Mouse (Mus musculus): ENCODE results near the gene Mapk14. TPM values are rescaled to one million over a fixed set of nuclear protein-coding genes. Genes with fewer than 3 reads are reported as not detected.

Mapk14 gene
- polyA plus RNA-seq, 1 experiment, result 121 TPM

GRCm38 (mm10) chr17:28696641-28697040 is 5.5 kb downstream of the Mapk14 start:
- Histone ChIP-seq H3K27ac (ENCODE audit: control insufficient read depth, insufficient read depth, low read length) (no peak overlapping the region), H3K4me1 (replicated peaks; ENCODE audit: control insufficient read depth, insufficient read depth, low read length) (peaks cover 21% of the 10 kb centered on the region), H3K27me3 (ENCODE audit: control insufficient read depth, insufficient read depth, low read length) (no peaks in the 10 kb centered on the region), H3K36me3 (ENCODE audit: control insufficient read depth, insufficient read depth, low read length) (no peaks in the 10 kb centered on the region), H3K4me3 (ENCODE audit: control insufficient read depth, insufficient read depth, low read length) (no peak overlapping the region)
- no peak for TF ChIP-seq CTCF (IDR thresholded peaks at IDR 0.05; ENCODE audit: borderline replicate concordance, control insufficient read depth, extremely low read depth, insufficient read depth, low read length, poor library complexity)
- no peak for DNase-seq
- WGBS, result 48% methylated on average over 2 of the region's 2 CpGs

GRCm38 (mm10) chr17:28697290-28698195 is 6.4 kb downstream of the Mapk14 start:
- peak; percentile 14 for DNase-seq
- TF ChIP-seq POLR2A (IDR thresholded peaks at IDR 0.05; ENCODE audit: control insufficient read depth, extremely low read depth, insufficient read depth, low read length, poor library complexity) (no peak), CTCF (IDR thresholded peaks at IDR 0.05; ENCODE audit: borderline replicate concordance, control insufficient read depth, extremely low read depth, insufficient read depth, low read length, poor library complexity) (no peak)
- Histone ChIP-seq H3K36me3 (ENCODE audit: control insufficient read depth, insufficient read depth, low read length) (no peaks in the 10 kb centered on the region), H3K27ac (ENCODE audit: control insufficient read depth, insufficient read depth, low read length) (peak overlapping the region; percentile 36; the same call in 1 of the 2 replicates), H3K4me1 (replicated peaks; ENCODE audit: control insufficient read depth, insufficient read depth, low read length) (peaks cover 23% of the 10 kb centered on the region), H3K4me3 (ENCODE audit: control insufficient read depth, insufficient read depth, low read length) (no peak overlapping the region), H3K27me3 (ENCODE audit: control insufficient read depth, insufficient read depth, low read length) (no peaks in the 10 kb centered on the region)
- WGBS, result 47% methylated on average over 13 of the region's 13 CpGs

- H3K4me1 ChIP-seq (replicated peaks; ENCODE audit: control insufficient read depth, insufficient read depth, low read length), result peaks cover 23% of the 10 kb centered on the region
- H3K27ac ChIP-seq (ENCODE audit: control insufficient read depth, insufficient read depth, low read length), result no peak overlapping the region
- H3K4me3 ChIP-seq (ENCODE audit: control insufficient read depth, insufficient read depth, low read length), result no peak overlapping the region
Observed at GRCm38 (mm10) chr17:28698245-28698644, 7.1 kb downstream of the Mapk14 start.

GRCm38 (mm10) chr17:28698672-28699071 is 7.5 kb downstream of the Mapk14 start:
- H3K27me3 ChIP-seq (ENCODE audit: control insufficient read depth, insufficient read depth, low read length), result no peaks in the 10 kb centered on the region
- WGBS, result 47% methylated on average over 2 of the region's 2 CpGs
- no peak for DNase-seq
- no peak overlapping the region for H3K27ac ChIP-seq (ENCODE audit: control insufficient read depth, insufficient read depth, low read length)
- H3K4me3 ChIP-seq (ENCODE audit: control insufficient read depth, insufficient read depth, low read length), result no peak overlapping the region
- no peaks in the 10 kb centered on the region for H3K36me3 ChIP-seq (ENCODE audit: control insufficient read depth, insufficient read depth, low read length)
- peaks cover 20% of the 10 kb centered on the region for H3K4me1 ChIP-seq (replicated peaks; ENCODE audit: control insufficient read depth, insufficient read depth, low read length)
- no peak for TF ChIP-seq CTCF (IDR thresholded peaks at IDR 0.05; ENCODE audit: borderline replicate concordance, control insufficient read depth, extremely low read depth, insufficient read depth, low read length, poor library complexity)
- TF ChIP-seq POLR2A (IDR thresholded peaks at IDR 0.05; ENCODE audit: control insufficient read depth, extremely low read depth, insufficient read depth, low read length, poor library complexity), result no peak

More at GRCm38 (mm10) chr17:28698245-28698644, 7.1 kb downstream of the Mapk14 start:
- DNase-seq, result no peak
- TF ChIP-seq POLR2A (IDR thresholded peaks at IDR 0.05; ENCODE audit: control insufficient read depth, extremely low read depth, insufficient read depth, low read length, poor library complexity) (no peak), CTCF (IDR thresholded peaks at IDR 0.05; ENCODE audit: borderline replicate concordance, control insufficient read depth, extremely low read depth, insufficient read depth, low read length, poor library complexity) (no peak)
- WGBS, result 76% methylated on average over 4 of the region's 4 CpGs
- Histone ChIP-seq H3K27me3 (ENCODE audit: control insufficient read depth, insufficient read depth, low read length) (no peaks in the 10 kb centered on the region), H3K36me3 (ENCODE audit: control insufficient read depth, insufficient read depth, low read length) (no peaks in the 10 kb centered on the region)

- H3K4me3 ChIP-seq (ENCODE audit: control insufficient read depth, insufficient read depth, low read length), result no peak overlapping the region
- H3K27me3 ChIP-seq (ENCODE audit: control insufficient read depth, insufficient read depth, low read length), result no peaks in the 10 kb centered on the region
- no peak overlapping the region for H3K27ac ChIP-seq (ENCODE audit: control insufficient read depth, insufficient read depth, low read length)
- 12% methylated on average over 7 of the region's 7 CpGs for WGBS
- no peaks in the 10 kb centered on the region for H3K36me3 ChIP-seq (ENCODE audit: control insufficient read depth, insufficient read depth, low read length)
- DNase-seq, result no peak
- H3K4me1 ChIP-seq (replicated peaks; ENCODE audit: control insufficient read depth, insufficient read depth, low read length), result peaks cover 18% of the 10 kb centered on the region
- TF ChIP-seq POLR2A (IDR thresholded peaks at IDR 0.05; ENCODE audit: control insufficient read depth, extremely low read depth, insufficient read depth, low read length, poor library complexity), result no peak
- no peak for TF ChIP-seq CTCF (IDR thresholded peaks at IDR 0.05; ENCODE audit: borderline replicate concordance, control insufficient read depth, extremely low read depth, insufficient read depth, low read length, poor library complexity)
Observed at GRCm38 (mm10) chr17:28699789-28700188, 8.7 kb downstream of the Mapk14 start.

GRCm38 (mm10) chr17:28701171-28701570 is 10.0 kb downstream of the Mapk14 start:
- Histone ChIP-seq H3K36me3 (ENCODE audit: control insufficient read depth, insufficient read depth, low read length) (no peaks in the 10 kb centered on the region), H3K4me3 (ENCODE audit: control insufficient read depth, insufficient read depth, low read length) (no peak overlapping the region)
- 85% methylated on average over 4 of the region's 4 CpGs for WGBS

More at GRCm38 (mm10) chr17:28701171-28701570, 10.0 kb downstream of the Mapk14 start:
- DNase-seq, result no peak
- Histone ChIP-seq H3K4me1 (replicated peaks; ENCODE audit: control insufficient read depth, insufficient read depth, low read length) (peaks cover 17% of the 10 kb centered on the region), H3K27ac (ENCODE audit: control insufficient read depth, insufficient read depth, low read length) (no peak overlapping the region), H3K27me3 (ENCODE audit: control insufficient read depth, insufficient read depth, low read length) (no peaks in the 10 kb centered on the region)
- TF ChIP-seq POLR2A (IDR thresholded peaks at IDR 0.05; ENCODE audit: control insufficient read depth, extremely low read depth, insufficient read depth, low read length, poor library complexity), result no peak
- TF ChIP-seq CTCF (IDR thresholded peaks at IDR 0.05; ENCODE audit: borderline replicate concordance, control insufficient read depth, extremely low read depth, insufficient read depth, low read length, poor library complexity), result no peak
